Mouse (Mus musculus) granulocyte monocyte progenitor cell, adult 5-6 weeks (primary cell): ENCODE data around the gene Tmem156. TPM values are rescaled to one million over a fixed set of nuclear protein-coding genes. Genes with fewer than 3 reads are reported as not detected.

ENCODE experiments used
- ATAC-seq: replicated peaks from 2 replicates; pipeline ENCODE4 v1.8.0; 2016; ENCODE audit warnings: mild to moderate bottlenecking, moderate TSS enrichment, inconsistent platforms; ENCODE audit not compliant: poor library complexity, severe bottlenecking
- total RNA-seq, 2 experiments: library from RNA; stranded (forward) in 1 of 2; stranded (reverse) in 1 of 2; fragments of 200-712, 200-1000 nt in 1 of 2; fragments of >200 nt in 1 of 2; fragmentation: Nextera tagmentation in 1 of 2; gene quantifications; 2 replicates each; pipeline ENCODE4 v1.2.3; 2014 to 2017

Gene Tmem156
- total RNA-seq, 2 experiments from 2014 or later: 42.1 to 62.3 TPM

GRCm38 (mm10) chr5:65057596-65057995, 34.3 kb downstream of the Tmem156 start:
- no peak for ATAC-seq

- no peak for ATAC-seq
Observed at GRCm38 (mm10) chr5:65051513-65051912, 40.4 kb downstream of the Tmem156 start.

GRCm38 (mm10) chr5:65049880-65050279, 42.1 kb downstream of the Tmem156 start:
- no peak for ATAC-seq

DNA sequence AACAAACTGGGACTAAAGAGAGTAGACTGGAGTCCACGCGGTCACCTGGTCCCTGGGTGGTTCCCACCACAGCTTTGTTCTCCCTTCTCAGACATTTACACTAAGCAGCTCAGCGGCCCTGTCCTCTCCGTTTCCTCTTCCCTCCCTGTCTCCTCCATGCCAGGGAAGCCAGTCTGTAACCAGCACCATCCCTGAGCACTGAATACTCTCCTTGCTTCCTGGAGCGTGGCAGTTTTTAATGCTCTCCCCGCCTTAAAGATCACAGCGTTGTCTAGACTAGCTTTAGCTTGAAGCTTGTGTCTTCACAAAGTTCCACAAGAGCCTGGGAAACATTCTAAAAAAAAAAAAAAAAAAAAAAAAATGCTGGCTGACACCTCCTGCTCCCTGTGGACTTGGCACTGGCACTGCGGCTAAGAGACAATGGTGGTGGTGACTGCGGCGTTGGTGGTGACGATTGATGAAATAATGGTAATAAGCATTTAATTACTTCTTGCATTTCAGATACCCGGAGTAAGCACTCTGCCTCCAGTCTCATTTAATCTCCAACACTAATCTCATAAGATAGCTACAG, 44.6 kb downstream of the Tmem156 start:
- ATAC-seq: no peak

GRCm38 (mm10) chr5:65046442-65047284, 45.3 kb downstream of the Tmem156 start:
- no peak for ATAC-seq

DNA sequence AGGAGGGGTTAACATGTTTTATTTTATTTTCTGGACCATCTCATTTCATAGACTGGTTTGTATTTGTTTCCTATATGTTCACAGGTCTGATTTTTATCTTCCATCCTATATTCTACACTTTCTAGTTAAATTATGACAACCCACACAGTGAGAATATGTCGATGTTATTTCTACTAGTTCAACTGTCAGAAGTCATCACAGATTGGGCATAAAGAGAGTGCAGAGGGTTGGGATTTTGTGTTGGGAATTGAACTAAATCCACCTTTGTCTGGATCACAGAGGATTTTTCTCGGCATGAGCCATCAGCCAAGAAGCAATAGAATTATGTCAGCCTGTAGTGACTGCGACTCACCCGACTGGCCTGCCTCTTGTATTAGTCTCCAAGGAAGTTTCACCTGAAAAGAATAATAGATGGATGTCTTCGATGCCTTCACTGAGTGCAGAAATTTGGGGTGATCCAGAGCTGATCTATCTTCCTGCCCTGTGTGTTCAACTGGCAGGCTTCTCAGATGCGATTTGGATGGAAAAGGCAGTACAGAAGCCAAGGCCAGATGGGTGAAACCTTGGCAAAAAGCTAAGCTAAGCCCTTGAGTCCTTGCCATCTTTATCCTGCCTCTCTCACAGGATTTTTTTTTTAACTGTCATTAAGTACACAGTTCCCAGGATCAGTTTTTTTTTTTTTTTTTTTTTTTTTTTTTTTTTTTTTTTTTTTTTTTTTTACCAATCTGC, 46.1 kb downstream of the Tmem156 start:
- no peak for ATAC-seq

- ATAC-seq: no peak
Observed at GRCm38 (mm10) chr5:65043407-65043895, 48.5 kb downstream of the Tmem156 start.

DNA sequence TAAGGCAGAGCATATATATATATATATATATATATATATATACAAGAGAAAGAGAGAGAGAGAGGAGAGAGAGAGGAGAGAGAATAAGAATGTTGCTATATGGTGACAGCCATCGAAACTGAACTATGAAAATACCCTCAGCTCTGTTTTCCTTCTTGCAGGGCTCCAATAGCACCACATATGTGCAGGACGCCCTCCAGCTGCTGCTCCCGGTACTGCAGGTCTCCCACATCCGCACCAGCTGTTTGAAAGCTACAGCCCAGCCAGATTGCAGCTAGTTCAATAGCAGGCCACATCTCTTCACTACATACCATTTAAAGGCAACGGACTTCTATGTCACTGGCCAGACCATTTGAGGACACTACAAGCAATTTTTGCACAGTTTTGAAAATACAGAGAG, 51.5 kb downstream of the Tmem156 start:
- ATAC-seq: no peak

DNA sequence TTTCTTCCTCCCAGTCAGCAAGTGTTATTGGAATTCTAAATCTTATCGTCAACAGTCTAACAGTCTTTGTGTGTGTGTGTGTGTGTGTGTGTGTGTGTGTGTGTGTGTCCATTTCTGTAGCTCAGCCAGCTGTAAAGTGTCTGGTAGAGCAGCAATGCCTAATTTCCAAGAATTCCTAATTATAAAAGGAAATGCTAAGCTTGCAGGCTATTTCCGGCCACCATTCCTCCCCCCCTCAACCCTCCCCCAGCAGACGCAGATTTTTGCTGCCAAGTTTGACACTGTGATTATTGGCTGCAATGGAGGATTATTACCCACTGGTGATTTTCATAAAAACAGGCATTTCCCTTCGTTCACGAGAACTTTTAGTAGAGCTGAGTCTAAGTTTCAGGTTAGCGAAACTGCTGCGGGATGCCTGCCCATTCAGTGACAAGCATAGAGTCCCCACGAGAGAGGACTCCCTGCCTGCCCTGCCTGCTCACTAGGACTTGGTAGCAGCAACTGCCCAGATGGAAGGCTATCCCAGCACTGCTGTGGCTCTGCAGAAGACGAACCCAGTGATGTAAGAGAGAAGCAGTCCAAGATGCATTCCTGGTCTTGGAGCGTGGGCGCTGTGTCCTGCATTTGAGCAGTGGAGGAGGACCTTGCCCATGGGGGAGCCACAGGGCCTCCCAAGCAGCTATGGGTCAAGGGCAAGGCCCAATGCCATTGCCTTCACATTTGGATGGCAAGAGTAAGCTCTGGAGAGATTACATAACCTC, 52.9 kb downstream of the Tmem156 start:
- ATAC-seq: no peak

DNA sequence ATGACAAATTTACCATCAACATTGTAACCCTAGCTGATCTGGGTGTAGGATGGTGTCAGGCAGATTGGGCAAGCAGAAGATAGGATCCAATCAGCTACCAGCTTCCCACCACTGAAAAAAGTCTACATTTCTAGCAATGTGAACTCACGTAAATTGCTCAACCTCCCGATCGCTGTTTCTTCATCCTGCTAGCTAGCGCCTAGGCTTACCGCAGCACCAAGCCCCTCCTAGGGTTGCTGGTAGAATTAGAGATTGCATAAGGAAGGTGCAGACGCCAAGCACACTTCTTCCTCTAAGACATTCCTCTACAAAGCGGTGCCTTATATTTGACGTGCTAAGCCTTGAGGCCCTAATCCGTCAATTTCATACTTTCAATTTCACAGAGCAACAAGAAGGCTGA, 53.6 kb downstream of the Tmem156 start:
- peak; percentile 97 for ATAC-seq

DNA sequence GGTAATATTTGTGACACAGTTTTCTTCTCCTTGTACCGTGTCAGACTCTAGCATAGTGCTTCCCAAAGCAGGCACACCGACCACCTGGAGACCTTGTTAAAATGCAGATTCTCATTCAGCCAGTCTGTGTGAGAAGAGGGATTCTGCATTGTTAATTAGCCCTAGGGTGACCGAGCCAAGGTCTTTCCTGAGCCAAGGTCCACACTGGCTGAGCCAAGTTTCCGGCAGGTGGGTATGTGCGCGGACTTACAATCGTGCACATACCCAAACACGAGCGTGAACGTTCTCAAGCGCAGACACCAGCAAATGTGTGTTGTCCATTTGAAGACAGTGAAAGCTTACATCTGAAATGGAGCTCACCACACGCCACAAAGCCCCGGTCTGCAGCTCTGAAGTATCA, 55.3 kb downstream of the Tmem156 start:
- ATAC-seq: no peak

DNA sequence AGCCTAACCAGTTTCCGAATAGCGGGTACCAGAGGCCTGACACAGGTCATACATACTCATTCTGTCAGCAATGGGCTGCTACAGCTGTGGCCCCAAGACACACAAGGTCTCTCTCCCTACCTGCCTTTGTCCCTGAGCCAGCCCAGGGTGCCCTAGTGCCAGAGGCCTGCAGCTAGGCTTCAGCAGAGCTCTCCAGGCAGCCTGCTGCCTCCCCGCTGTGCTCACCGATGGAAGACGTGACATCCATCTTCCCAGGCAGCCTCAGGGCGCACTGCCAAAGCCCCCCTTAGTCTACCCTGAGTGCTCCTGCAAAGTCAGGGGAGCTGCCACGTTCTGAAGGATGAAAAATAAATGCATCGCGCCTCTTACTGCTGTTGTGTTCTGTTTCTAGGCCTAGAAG, 63.9 kb downstream of the Tmem156 start:
- ATAC-seq: no peak

DNA sequence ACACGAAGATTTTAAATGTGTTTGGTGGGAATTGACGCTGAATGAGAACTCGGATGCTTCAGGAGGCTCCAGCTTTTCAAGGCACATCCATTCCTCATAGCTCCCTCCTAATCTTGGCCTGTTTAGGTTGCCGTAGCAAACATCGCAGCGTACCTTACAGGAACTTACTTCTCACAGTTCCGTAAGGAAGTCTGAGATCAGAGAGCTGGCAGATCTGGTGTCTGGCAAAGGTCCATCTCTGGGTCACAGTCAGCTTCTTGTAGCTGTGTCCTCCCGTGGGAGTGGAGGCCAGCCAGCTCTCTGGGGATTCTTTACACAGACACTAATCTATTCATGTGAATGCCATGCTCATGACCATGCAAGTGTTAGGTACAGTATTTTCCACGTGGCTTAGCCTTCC, 65.2 kb downstream of the Tmem156 start:
- peak; percentile 62 for ATAC-seq

GRCm38 (mm10) chr5:65025916-65026315, 66.0 kb downstream of the Tmem156 start:
- ATAC-seq: peak; percentile 95

GRCm38 (mm10) chr5:65024641-65025040, 67.3 kb downstream of the Tmem156 start:
- ATAC-seq: no peak

- no peak for ATAC-seq
Observed at GRCm38 (mm10) chr5:65022006-65022405, 69.9 kb downstream of the Tmem156 start.

GRCm38 (mm10) chr5:65019823-65020222, 72.1 kb downstream of the Tmem156 start:
- ATAC-seq: peak; percentile 63

GRCm38 (mm10) chr5:65019109-65019508, 72.8 kb downstream of the Tmem156 start:
- peak; percentile 91 for ATAC-seq

- ATAC-seq: no peak
Observed at GRCm38 (mm10) chr5:65015508-65015907, 76.4 kb downstream of the Tmem156 start.

- no peak for ATAC-seq
Observed at GRCm38 (mm10) chr5:65011901-65012573, 79.9 kb downstream of the Tmem156 start.
